Mouse (Mus musculus) left cerebral cortex, adult 8-10 months (tissue): ENCODE data around the gene Angptl1. TPM values are rescaled to one million over a fixed set of nuclear protein-coding genes. Genes with fewer than 3 reads are reported as not detected.
A peak's percentile ranks its signal among the peaks of the same experiment; 100 is the strongest.

Experiments used
- DNase-seq, 2 experiments: peaks; one replicate each; pipeline ENCODE4 v3.0.0; 2022; ENCODE audit warnings: low spot score in 2 of 2
- total RNA-seq, 4 experiments: library from RNA; stranded (reverse); gene quantifications; 2 replicates each; pipeline ENCODE4 v1.2.4; 2022

Gene Angptl1
- total RNA-seq = 1 to 10 TPM in 1 of 4 experiments, under 1 TPM in 3; 0.27 to 1.2 (median 0.43) TPM

DNA sequence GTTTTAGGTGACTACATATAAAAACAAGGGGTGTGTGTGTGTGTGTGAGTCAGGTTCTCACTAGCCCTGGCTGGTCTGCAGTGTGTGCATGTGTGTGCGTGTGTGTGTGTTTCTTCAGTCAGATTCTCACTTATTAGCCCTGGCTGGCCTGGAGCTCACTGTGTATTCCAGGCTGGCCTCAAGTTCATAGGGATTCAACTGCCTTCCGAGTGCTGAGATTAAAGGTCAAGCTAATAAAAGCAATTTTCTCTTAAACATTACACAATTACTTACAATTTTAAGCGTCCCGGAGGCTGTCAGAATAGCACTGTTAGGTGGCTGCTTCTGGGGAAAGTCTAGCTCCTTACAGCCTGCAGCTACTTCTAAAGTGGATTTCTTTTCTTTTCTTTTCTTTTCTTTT is at the start of gene Angptl1:
Gene Angptl1 (plus strand): TSS at position 386 of the 400 bp plus-strand sequence.
- no peak for DNase-seq

DNA sequence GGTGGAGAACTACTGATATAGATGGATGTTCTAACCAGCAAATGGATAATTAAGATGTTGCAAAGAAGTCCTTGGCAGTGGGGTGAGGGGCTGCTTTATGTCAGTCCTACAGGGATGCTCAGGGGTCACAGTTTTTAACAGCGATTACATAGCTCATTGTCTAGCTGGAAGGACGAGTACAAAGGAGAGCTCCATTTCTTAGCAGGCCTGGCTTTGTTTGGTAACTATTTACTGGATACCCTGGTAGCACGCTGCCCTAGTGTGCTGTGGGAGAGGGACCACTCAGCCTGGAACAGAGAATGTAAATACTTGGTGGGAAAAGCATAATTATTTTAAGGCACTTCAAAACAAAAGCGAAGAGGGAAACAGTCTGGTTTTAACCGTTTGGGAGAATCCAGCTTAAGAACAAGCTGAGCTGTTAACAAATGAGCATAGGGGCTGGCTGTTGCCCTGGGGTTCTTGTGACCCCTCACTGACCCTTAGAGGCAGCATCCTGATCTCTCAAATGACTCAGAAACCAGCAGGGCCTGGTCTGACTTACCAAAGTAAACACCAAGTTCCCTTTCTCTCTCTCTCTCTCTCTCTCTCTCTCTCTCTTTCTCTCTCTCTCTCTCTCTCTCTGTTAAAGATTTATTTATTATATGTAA is 48.4 kb upstream of the Angptl1 start:
- DNase-seq = no peak

DNA sequence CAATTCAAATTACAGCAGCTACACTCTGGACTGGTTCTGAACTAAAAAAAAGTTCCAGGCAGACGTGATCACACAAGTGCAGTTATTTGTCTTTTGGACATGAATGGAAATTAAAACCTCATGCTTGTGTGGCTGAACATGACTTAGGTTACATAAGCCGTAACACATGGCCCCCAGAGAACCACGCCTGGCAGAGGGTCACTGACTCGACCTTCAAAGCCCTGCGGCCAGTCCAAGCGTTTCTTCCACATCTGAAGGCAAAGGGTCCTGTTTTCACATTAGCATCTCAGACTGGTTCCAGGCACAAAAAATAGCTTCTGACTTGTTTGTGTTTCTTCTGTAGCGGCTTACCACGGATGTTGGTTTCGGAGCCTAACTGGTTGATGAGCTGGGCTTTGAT is 42.1 kb upstream of the Angptl1 start:
- no peak for DNase-seq

DNA sequence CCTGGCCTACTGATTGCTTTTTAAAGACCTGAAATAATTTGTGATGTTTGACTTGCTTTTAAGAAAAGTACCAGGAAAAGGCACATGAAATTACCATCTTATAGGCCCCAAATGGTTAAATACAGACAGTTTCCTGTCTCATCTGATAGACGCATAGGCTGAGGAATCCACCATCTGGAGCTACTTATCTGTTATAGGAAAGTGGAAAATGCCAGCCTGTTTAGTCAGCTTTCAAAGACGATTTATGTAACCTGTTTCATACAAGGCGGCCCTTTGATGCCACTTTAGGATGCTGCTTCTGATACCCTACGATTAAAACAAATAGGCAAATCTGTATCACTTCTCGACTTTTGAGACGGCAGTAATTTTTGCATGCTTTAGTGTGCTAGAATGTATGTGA is 37.1 kb upstream of the Angptl1 start:
- DNase-seq = no peak

DNA sequence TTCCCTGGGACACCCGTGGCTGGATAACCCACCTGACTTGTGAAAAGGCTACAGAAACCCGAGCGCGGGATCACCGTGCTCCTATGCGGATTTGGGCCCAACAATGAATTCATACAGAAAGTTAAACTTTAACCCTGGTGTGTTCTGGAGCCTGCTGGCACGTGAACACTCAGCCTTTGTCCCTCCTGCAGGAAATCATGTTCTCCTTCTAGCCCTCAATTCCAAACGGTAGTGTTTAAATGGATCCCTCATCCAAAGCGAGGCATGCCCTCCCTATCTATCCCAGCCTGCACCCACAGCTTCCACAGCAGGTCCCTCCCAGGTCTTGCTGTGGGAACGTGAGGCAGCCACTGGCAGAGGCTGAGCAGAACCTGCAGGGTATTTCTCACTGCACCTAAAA is 30.0 kb upstream of the Angptl1 start:
- no peak for DNase-seq

DNA sequence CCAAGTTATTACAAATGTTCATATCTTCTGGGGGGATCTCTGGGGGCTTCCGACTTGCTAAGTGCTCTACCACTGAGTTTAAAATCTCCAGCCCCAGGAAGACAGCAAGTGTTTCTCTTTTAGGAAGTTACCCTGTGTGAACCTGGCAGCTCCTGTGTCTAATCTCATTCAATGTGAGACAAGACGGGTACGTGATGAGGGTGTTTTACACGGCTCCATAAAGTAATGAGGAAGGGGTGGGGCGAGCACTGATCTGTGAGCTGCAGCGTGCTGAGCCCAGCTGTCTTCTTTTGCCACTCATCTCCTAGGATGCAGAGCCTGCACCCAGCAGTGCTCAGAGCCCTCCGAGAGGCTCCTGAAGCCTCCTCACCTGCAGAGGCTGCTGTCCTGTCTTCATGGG is 26.4 kb upstream of the Angptl1 start:
- DNase-seq = no peak

DNA sequence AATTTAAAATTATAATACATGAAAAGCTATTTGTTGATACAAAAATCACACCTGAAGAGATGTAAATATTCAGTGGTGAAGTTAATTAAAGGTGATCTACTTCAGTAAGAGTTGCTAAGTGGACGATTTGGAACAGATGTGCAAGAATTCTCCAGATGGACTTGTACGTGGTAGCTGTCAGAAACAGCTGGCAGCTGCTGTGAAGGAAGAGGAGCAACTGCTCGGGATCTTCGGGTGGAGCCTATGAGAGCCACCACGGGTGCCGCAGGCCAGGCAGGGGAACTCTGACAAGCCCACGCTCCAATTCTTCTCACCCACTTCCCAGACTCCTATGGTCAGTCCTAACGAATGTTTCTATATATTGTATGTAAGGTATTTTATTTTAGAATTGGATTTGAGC is 25.6 kb upstream of the Angptl1 start:
- no peak for DNase-seq

DNA sequence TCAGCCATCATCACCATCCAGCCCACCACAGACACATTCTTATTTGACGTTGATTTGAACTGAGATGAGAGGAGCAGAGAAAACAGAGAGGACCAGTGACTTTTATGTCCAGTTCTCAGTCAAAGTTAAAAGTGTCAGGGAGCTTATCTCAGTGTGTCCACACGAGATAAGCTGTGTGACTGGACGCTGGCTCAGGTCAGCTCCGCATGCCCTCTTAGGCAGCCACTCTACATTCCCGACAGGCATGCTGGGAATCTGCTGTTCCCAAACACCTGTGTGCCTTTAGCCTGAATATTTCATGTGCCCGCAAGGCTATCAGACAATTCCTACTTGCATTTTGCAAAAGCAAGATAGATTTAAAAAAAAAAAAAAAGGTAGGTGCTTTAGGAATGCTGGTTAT is 24.9 kb upstream of the Angptl1 start:
- DNase-seq = no peak

DNA sequence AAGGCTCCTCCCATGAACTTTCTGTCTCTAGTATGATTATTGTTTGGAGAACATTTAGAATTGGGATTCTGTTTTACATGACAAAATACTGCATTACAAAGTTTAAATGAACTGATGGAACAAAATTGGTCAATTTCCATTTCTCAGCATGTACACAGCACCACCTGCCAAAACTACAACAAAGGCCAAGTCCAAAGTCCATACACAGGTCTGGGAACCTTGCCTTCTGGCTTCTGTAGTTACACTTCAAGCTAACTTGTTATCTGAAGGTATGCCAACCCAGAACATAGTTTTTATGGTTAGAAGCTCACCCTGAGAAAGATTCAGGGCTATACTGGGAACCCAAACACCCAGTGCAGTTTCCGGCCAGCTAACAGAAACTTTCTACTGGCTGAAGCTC is 19.1 kb upstream of the Angptl1 start:
- DNase-seq = no peak

DNA sequence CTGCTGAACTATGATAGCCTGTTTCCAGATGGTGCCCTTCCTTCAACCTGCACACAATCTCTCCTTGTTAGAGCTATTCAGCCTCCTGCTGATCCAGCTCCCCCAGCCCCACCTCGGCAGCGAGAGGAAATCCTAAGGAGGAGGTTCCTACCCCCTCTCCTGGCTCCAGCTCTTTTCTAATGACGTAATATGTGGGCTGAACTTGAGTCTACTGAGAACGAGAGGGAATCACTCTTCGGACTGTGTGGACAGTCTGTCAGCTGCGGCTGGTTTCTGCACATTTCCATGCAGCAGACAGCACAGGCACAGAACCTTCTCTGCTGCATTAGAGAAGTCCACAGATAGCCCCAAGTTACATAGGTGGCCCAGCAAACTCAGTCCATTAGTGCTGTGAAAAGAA is 333 bp downstream of the Angptl1 start:
- no peak for DNase-seq

DNA sequence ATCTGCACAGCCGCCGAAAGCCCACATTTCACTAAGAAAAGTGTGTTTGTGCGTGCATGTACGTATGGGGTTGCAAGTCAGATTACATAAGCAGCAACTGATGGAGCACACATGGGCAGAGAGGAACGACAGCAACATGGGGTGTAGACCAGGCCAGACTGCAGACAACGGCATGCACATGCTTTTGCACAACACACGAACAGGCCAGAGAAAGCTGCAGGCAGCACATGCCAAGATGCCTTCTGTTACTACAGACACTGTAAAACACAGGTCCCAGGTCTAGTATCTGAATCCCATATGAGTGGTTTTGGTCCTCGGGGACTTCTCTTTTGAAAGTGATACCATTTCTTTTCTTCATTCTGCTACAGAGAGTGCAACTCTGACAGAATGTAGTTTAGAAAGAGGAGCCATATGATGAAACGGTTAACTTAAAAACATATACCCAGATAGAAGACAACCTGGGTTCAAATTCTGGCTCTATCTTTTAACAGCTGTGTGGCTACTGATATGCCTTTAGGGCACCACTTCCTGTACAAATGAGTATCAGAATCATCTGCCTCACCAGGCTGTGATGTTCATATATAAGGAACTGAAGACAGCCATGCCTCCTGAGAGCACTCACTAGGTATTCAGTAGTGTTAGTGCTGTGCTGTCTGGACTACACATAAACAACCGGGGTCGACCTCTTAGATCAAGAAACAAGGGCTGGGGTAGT is 3.4 kb downstream of the Angptl1 start:
- no peak for DNase-seq

DNA sequence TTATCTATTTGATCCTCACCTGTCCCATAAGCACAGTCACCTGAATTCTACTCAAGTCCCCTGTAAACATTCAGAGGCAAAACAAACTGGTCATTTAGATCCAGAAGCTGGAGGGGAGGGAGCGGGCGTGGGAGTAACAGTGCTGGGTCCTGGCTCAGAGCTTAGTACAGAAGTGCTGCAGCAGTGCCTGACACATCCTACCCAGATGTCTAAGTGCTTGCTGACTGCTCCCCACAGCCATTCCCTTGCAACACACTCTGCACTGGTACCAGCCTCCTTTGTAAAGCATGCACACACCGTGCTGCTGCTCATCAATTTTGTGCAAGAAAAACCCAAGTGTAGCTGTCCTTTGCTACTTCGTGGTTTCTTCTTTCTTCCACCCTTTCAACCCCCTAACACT is 8.7 kb downstream of the Angptl1 start:
- no peak for DNase-seq

DNA sequence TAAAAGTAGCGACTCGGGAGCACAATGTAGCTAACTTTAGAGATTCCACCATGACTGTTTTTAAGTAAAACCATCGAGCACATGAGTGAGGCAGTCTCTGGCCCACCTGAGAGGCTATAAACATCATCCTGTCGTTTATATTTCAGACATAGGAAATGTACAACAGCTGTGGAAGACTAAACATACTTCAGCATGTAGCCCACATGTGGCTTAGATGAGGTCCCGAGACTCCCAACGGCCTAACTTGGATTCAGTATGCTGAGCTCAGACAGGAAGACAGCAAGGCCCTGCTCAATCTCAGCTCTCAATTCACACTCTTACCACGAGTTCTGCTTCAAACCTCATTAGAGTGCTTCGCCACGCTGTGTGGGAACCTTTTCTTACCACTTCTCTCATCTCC is 14.0 kb downstream of the Angptl1 start:
- DNase-seq = no peak

DNA sequence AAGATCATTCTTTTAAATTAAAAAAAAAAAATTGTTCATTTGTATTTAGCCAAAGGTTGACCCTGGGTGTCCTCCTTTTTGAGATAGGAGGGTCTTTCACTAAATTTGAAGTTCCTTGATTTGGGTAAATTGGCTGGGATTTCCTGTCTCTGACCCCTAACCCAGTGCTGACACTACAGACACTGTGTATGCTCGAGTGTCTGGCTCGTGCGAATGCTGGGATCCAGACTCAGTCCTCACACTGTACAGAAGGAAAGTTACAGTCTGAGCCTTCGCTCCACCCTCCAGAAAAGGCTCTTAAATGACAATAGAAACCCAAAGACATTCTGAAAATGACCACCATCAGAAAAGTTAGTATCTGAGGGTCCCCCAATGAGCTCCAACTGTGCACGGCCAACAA is 14.5 kb downstream of the Angptl1 start:
- DNase-seq = no peak

DNA sequence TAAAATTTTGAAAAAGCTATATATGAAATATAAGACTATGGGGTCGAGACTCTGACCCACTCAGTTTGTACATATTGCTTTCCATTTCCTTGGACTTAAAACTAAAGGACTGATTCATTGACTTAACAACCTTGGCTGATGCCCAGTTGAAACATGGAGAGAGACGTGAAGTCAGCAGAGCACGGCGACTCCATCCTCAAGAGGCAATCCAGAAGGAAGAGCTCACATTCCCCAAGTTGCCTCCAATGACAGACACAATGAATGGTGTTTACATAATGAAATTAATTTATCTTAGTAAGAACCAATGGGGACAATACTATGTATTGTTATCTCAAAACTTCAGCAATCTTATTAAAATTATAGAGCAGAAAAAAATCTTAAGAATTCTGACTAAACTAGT is 16.2 kb downstream of the Angptl1 start:
- DNase-seq = no peak

DNA sequence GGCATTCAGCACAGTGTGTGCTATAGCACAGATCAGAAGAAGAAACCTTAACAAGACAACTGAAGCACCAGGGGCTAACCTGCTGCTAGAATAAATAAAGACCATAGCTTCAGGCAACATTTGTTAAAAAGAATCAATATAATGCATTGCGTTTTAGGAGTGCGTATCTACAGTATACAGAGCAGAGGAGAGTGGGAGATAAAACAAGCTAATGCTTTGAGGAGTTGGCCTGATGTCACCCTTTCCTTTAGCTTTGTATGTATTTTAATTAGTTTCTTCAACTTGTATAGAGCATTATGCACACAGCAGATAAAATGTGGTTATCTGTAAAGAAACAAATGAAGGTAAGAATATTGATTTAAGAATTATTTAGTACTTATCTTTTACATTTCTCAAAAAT is 18.3 kb downstream of the Angptl1 start:
- DNase-seq = no peak

DNA sequence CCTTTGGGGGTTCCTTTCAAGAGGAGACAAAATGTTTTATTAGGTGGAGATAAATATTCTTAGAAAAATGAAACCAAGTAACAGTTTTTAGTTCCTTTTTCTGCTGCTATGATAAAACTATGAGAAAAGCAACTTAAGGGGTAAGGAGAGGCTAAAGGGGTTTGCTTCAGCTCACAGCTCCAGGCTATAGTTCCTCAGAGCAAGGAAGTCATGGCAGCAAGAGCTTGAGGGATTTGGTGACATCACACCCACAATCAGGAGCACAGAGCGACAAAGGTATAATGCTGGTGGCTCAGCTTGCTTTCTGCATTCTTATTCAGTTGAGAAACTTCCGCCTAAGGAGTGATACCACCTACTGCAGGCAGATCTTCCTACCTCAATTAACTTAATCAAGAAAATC is 20.8 kb downstream of the Angptl1 start:
- no peak for DNase-seq

DNA sequence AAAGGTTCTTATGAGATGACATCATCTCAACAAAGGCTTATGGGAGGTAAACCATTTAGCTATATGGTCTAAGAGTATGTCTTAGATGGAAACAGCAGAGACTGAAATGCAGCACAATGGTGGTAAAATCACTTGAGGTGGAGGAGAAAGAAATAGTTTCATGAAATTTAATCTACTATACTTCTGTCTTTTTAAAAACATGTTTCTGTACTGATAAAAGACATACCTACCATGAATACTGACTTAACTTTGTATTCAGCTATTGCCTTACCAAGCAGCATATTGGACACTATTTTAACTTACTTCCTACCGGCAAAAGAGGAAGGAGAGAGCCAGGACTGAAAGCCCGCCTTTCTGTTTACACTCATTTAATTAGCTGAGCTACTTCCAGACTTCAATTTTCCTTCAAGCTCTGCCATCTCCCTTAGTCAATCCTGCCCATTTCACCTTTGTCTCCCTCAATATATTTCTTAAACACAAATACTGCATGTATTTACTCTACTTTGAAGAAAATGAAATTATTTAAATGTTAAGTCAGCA is 21.4 kb downstream of the Angptl1 start:
- no peak for DNase-seq

DNA sequence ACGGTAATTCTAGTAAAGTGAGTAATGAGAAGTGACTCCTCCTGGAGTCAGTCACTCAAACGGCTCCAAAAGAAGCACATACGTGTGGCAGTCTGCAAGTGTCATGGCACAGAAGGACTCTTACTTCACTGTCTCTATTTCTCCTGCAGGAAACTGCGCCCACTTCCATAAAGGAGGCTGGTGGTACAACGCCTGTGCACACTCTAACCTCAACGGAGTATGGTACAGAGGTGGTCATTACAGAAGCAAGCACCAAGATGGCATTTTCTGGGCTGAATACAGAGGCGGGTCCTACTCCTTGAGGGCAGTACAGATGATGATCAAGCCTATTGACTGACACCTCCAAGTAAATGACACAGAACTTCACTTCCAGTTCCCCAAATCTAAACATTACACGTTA is 21.9 kb downstream of the Angptl1 start:
- DNase-seq = no peak

DNA sequence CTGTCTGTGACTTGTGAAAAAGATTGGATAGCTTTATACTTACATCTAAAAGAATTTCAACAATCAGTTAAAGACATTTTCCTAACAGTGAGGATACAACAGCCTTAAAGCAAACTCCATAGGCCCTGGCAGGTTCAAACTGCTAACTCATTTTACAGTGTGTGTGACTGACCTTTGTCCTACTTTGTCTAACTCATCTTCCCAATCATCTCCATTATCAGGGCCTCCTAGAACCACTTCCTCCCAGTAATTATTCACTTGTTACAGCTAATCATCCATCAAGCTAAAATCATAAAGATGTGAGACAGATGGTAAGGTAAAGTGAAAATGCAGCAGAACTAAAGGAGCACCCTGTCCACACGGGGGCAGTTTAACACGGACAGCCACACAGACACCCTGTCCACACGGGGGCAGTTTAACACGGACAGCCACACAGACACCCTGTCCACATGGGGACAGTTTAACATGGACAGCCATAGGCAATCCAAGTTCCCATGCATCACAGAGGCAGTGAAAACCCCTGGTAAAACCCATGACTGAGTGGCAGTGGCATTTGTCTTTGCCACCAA is 23.2 kb downstream of the Angptl1 start:
- DNase-seq = no peak

DNA sequence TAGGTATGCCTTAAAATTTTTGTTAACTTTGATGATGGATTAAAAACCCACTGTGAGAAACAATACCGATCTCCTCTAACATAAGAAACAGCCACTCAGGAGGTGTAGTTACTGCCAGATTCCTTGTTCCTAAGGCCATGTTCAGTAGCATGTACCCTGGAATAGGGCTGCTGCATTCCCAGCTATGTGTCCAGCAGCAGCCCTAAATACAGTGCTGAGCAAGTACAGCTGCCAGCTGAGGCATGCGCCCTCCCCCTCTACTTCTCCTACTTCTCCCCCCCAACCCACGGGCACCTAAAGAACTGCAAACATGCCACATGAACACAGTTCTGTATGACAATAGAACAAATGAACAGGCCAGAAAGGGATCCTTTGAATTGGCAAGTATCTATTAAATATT is 25.4 kb downstream of the Angptl1 start:
- DNase-seq = no peak

DNA sequence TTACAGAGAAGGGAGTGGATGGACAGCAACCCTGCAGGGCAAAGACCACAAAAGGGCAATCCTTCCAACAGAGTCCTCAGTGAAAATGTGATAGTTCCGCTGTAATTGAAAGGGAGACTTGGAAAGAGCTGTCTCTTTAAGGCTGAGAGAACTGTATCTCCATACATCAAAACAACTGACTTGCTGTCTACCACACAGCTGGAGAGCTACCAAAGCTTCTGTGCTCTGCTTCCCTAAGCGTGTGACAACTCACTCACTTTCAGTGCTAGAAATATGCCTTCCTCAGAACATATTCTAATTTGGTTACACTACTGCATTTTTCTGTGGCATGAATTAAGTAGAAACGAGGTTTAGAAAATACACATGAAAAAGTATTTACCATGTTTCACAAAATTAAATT is 25.9 kb downstream of the Angptl1 start:
- peak in 1 of 2 experiments; percentile 25 for DNase-seq

DNA sequence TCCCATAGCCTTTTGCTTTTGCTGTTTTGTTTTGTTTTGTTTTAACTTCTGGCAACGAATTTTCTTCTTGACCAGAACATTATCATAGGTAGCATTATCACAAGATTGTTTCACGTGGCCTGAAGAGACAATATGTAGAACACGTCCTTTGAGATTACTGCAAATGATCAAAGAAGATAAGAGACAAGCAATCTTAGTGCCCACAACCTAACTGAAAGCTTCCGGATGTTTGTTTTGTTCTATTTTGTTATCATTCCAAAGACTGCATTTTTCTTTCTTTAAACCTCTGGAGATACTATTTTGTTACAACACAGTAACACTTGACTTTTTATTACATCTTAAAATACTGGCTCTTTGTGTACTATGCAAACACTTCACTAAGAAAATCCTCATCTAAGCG is 31.7 kb downstream of the Angptl1 start:
- DNase-seq = no peak
